Mouse (Mus musculus): ENCODE measurements around the gene Gtf2i. TPM values are rescaled to one million over a fixed set of nuclear protein-coding genes. Genes with fewer than 3 reads are reported as not detected.
"Not testable (repeated sequence)": the region's sequence is repeated elsewhere in the genome, so short reads cannot be mapped to it uniquely, and the experiment has no call there.

Gene Gtf2i
- 100 to 1,000 TPM; 109 to 119 (median 112) TPM for total RNA-seq (2022)

- peak; percentile 92 to 94 for DNase-seq (ENCODE audit: low spot score in 2 of 2)
These were observed at the start of gene Gtf2i for GRCm38 (mm10) chr5:134314688-134315622. Gtf2i (minus strand) TSS chr5:134314760.

GRCm38 (mm10) chr5:134359101-134359500 is 44.5 kb upstream of the Gtf2i start:
- no peak for DNase-seq (ENCODE audit: low spot score in 2 of 2)

GRCm38 (mm10) chr5:134355372-134355771 is 40.8 kb upstream of the Gtf2i start:
- not testable (repeated sequence) for DNase-seq (ENCODE audit: low spot score in 2 of 2)

- DNase-seq (ENCODE audit: low spot score in 2 of 2) = no peak
These were observed 38.6 kb upstream of the Gtf2i start for GRCm38 (mm10) chr5:134353117-134353516.

GRCm38 (mm10) chr5:134352527-134353001 is 38.0 kb upstream of the Gtf2i start:
- DNase-seq (ENCODE audit: low spot score in 2 of 2) = no peak

GRCm38 (mm10) chr5:134350660-134351059 is 36.1 kb upstream of the Gtf2i start:
- DNase-seq (ENCODE audit: low spot score in 2 of 2) = peak; percentile 44 to 57

- DNase-seq (ENCODE audit: low spot score in 2 of 2) = no peak
These were observed 32.5 kb upstream of the Gtf2i start for GRCm38 (mm10) chr5:134347066-134347465.

- DNase-seq (ENCODE audit: low spot score in 2 of 2) = no peak
These were observed 30.9 kb upstream of the Gtf2i start for GRCm38 (mm10) chr5:134345449-134345848.

GRCm38 (mm10) chr5:134344076-134344475 is 29.5 kb upstream of the Gtf2i start:
- no peak for DNase-seq (ENCODE audit: low spot score in 2 of 2)

- not testable (repeated sequence) for DNase-seq (ENCODE audit: low spot score in 2 of 2)
These were observed 29.0 kb upstream of the Gtf2i start for GRCm38 (mm10) chr5:134343530-134343929.

GRCm38 (mm10) chr5:134342503-134343205 is 28.1 kb upstream of the Gtf2i start:
- DNase-seq (ENCODE audit: low spot score in 2 of 2) = no peak

- DNase-seq (ENCODE audit: low spot score in 2 of 2) = no peak
These were observed 27.2 kb upstream of the Gtf2i start for GRCm38 (mm10) chr5:134341721-134342120.

GRCm38 (mm10) chr5:134341321-134341720 is 26.8 kb upstream of the Gtf2i start:
- no peak for DNase-seq (ENCODE audit: low spot score in 2 of 2)

GRCm38 (mm10) chr5:134340101-134340522 is 25.6 kb upstream of the Gtf2i start:
- no peak for DNase-seq (ENCODE audit: low spot score in 2 of 2)

- not testable (repeated sequence) for DNase-seq (ENCODE audit: low spot score in 2 of 2)
These were observed 22.5 kb upstream of the Gtf2i start for GRCm38 (mm10) chr5:134337012-134337411.

GRCm38 (mm10) chr5:134332743-134333142 is 18.2 kb upstream of the Gtf2i start:
- DNase-seq (ENCODE audit: low spot score in 2 of 2) = no peak

GRCm38 (mm10) chr5:134330082-134330481 is 15.5 kb upstream of the Gtf2i start:
- DNase-seq (ENCODE audit: low spot score in 2 of 2) = no peak

GRCm38 (mm10) chr5:134329311-134329710 is 14.8 kb upstream of the Gtf2i start:
- DNase-seq (ENCODE audit: low spot score in 2 of 2) = no peak

- DNase-seq (ENCODE audit: low spot score in 2 of 2) = no peak
These were observed 14.0 kb upstream of the Gtf2i start for GRCm38 (mm10) chr5:134328482-134329001.

- no peak for DNase-seq (ENCODE audit: low spot score in 2 of 2)
These were observed 11.5 kb upstream of the Gtf2i start for GRCm38 (mm10) chr5:134325856-134326566.

- DNase-seq (ENCODE audit: low spot score in 2 of 2) = no peak
These were observed 9.3 kb upstream of the Gtf2i start for GRCm38 (mm10) chr5:134323869-134324268.

Measured in gastrocnemius, adult 8-10 months (tissue).